Mouse (Mus musculus): ENCODE measurements around the gene Fos. TPM values are rescaled to one million over a fixed set of nuclear protein-coding genes. Genes with fewer than 3 reads are reported as not detected.

Fos gene
- polyA plus RNA-seq, 1 experiment from 2014 or later = 5.4 TPM

DNA sequence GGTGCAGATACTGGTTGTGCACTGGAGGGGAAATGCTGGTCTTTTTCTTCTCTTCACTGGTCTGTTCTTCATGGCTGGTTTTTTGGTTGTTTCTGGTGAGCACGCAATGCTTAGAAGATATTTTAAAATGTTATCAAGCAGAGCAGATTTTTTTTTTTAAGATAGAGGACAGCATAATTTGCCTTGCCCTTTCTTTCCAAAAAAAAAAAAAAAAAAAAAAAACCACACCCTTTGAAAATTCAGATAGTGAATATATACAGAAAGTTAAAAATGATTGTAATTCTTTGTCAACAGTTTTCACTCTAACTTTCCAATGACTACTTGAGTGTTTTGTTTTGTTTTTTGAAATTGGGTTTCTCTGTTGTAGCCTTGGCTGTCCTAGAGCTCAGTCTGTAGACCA lies 17.3 kb downstream of the Fos start:
- no peak overlapping the region for H3K4me3 ChIP-seq
- H3K36me3 ChIP-seq = no peaks in the 10 kb centered on the region
- H3K9ac ChIP-seq = no peak overlapping the region
- no peaks in the 10 kb centered on the region for H3K27me3 ChIP-seq
- H3K27ac ChIP-seq = no peak overlapping the region
- no peak for ATAC-seq (replicated peaks; ENCODE audit: insufficient number of reproducible peaks, insufficient read depth, low FRiP score, low read depth)
- H3K9me3 ChIP-seq (replicated peaks) = no peaks in the 10 kb centered on the region
- H3K4me1 ChIP-seq (replicated peaks) = peaks cover 16% of the 10 kb centered on the region
- 81% methylated on average over 1 of the region's 1 CpGs for WGBS
- H3K4me2 ChIP-seq = no peak overlapping the region

DNA sequence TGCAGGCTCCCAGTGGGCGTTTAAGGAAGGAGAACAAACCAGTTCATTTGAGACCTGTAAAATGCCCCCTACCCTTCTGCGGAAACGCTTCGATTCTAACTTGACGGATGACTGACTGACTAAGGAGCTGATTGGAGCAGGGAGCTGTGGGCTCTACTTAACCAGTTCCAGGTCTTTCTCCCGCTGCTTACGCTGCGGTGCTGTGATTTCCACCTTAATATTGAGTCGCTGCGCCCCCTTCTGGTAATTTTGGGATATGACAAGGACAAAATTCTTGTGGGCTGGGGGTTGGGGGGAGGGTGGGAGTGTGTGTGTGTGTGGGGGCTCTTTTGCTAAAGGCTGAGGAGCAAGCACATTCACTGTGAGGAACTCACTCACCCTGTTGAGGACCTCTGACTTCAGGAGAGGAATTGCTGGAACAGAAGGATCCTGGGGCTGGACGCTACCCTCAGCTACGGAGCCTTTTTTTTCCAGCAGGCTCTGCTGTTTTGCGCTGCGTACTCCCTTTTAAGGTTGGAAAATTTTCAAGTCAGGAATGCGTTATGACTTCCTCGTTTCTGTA lies 18.5 kb downstream of the Fos start:
- Histone ChIP-seq H3K27ac (no peak overlapping the region), H3K4me2 (peak overlapping the region; percentile 36), H3K36me3 (no peaks in the 10 kb centered on the region), H3K9me3 (replicated peaks) (no peaks in the 10 kb centered on the region), H3K27me3 (no peaks in the 10 kb centered on the region), H3K4me3 (no peak overlapping the region), H3K9ac (no peak overlapping the region), H3K4me1 (replicated peaks) (peaks cover 10% of the 10 kb centered on the region)
- 25% methylated on average over 16 of the region's 16 CpGs for WGBS
- peak; percentile 57; the same call in 1 of the 2 replicates for ATAC-seq (replicated peaks; ENCODE audit: insufficient number of reproducible peaks, insufficient read depth, low FRiP score, low read depth)

DNA sequence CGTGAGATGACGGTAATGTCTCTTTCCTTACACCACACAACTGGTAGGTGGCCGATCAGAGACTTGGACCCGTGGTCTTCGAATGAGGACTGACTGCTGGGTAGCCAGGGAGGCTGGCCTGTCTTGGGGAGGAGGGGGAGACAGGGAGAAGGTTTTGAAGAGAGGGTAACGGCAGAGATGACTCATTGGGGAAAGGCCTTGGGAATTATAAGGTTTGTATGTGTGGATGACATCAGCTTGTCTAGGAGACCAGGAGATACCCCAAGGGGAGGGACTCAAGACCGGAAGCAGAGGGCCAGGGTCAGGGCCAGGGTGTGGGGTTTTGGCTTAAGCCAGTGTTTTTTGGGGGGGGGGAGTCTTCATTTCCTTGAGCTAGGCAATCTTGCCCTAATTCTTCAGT lies 22.6 kb downstream of the Fos start:
- H3K4me3 ChIP-seq = no peak overlapping the region
- ATAC-seq (replicated peaks; ENCODE audit: insufficient number of reproducible peaks, insufficient read depth, low FRiP score, low read depth) = no peak
- no peaks in the 10 kb centered on the region for H3K9me3 ChIP-seq (replicated peaks)
- H3K4me2 ChIP-seq = no peak overlapping the region
- peaks cover 8% of the 10 kb centered on the region for H3K4me1 ChIP-seq (replicated peaks)
- no peak overlapping the region for H3K9ac ChIP-seq
- no peak overlapping the region for H3K27ac ChIP-seq
- no peaks in the 10 kb centered on the region for H3K27me3 ChIP-seq
- H3K36me3 ChIP-seq = no peaks in the 10 kb centered on the region
- WGBS = 68% methylated on average over 7 of the region's 7 CpGs

DNA sequence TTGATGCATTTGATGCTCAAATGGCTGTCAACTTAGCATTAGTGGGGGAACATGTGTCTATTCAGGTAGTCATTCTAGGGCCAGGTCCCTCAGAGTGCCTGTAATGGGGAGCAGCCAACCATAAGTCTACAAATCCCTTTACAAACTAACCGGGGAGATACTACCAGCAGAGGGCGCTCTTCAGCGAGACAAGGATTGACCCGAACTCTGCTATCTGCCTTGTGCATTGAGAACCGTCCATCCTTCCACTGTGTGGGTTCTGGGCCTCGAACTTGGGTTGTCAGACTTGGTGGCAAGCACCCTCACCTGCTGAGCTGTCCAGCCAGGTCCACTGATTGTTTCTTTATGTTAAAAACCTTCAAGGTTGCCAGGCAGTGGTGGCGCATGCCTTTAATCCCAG lies 23.1 kb downstream of the Fos start:
- Histone ChIP-seq H3K4me3 (no peak overlapping the region), H3K27me3 (no peaks in the 10 kb centered on the region), H3K4me1 (replicated peaks) (peaks cover 8% of the 10 kb centered on the region), H3K4me2 (no peak overlapping the region), H3K9me3 (replicated peaks) (no peaks in the 10 kb centered on the region), H3K36me3 (no peaks in the 10 kb centered on the region), H3K27ac (no peak overlapping the region), H3K9ac (no peak overlapping the region)
- ATAC-seq (replicated peaks; ENCODE audit: insufficient number of reproducible peaks, insufficient read depth, low FRiP score, low read depth) = peak; percentile 12; the same call in 1 of the 2 replicates
- 18% methylated on average over 7 of the region's 7 CpGs for WGBS

DNA sequence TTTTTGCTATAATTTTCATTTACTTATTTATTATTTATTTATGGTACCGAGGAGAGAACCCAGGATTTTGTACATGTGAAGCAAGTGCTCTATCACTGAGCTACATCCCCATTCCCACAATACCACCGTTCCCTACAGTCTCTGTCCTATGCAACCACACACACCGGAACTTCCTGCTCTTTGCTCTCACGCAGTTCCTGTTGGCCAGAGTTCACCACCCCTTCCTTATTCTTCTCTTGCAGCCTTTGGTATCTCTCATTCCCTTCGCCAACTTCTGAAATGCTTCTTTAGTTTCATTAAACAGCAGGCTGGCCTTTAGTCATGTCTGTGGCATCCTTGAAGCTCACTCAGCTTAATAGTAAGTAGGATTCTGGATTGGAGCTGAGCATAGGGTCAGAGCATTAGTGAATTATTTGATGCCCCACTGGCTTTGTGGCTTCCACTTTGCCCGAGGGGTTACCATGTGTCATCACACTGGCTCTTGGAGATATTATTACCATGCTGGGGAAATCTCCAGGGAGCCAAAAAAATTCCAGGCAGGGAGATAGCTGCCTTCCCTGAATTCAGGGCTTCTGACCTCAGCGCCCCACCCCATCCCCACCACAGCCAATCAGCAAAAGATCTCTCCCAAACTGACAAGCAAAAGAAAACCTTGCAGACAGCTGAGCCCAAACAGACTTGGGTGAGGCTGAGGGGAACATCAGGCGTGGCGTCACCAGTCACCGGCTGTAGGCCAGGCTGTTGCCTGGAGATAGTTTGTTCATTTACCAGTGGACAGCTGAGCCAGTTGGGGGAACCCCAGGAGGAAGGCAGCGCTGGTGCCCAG lies 23.8 kb downstream of the Fos start:
- Histone ChIP-seq H3K27ac (peak overlapping the region; percentile 26; the same call in 1 of the 2 replicates), H3K4me1 (replicated peaks) (peaks cover 8% of the 10 kb centered on the region), H3K9ac (no peak overlapping the region), H3K4me2 (no peak overlapping the region), H3K4me3 (no peak overlapping the region), H3K9me3 (replicated peaks) (no peaks in the 10 kb centered on the region), H3K36me3 (no peaks in the 10 kb centered on the region), H3K27me3 (no peaks in the 10 kb centered on the region)
- 47% methylated on average over 11 of the region's 11 CpGs for WGBS
- no peak; the same call in 1 of the 2 replicates for ATAC-seq (replicated peaks; ENCODE audit: insufficient number of reproducible peaks, insufficient read depth, low FRiP score, low read depth)

DNA sequence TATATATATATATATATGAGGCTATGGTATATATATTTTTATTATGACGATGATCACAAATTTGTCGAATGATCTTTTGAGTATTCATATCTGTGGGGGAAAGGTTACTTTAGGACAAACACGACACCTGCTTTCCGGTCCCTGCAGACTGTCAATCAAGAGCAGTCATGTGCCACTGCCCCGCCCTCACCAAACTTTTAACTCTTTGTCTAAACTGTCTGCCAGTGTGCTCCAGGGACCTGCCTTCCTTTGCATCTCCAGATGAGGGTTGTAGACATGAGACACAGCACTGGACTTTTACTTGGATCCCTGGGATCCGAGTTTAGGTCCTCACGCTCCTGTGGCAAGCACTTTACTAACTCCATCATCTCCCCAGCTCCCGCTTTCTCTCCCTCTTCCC lies 25.3 kb downstream of the Fos start:
- no peak overlapping the region for H3K4me3 ChIP-seq
- H3K27me3 ChIP-seq = no peaks in the 10 kb centered on the region
- H3K27ac ChIP-seq = no peak overlapping the region
- no peaks in the 10 kb centered on the region for H3K36me3 ChIP-seq
- ATAC-seq (replicated peaks; ENCODE audit: insufficient number of reproducible peaks, insufficient read depth, low FRiP score, low read depth) = no peak
- H3K9me3 ChIP-seq (replicated peaks) = no peaks in the 10 kb centered on the region
- 76% methylated on average over 8 of the region's 8 CpGs for WGBS
- H3K4me2 ChIP-seq = no peak overlapping the region
- H3K9ac ChIP-seq = no peak overlapping the region
- peaks cover 8% of the 10 kb centered on the region for H3K4me1 ChIP-seq (replicated peaks)

DNA sequence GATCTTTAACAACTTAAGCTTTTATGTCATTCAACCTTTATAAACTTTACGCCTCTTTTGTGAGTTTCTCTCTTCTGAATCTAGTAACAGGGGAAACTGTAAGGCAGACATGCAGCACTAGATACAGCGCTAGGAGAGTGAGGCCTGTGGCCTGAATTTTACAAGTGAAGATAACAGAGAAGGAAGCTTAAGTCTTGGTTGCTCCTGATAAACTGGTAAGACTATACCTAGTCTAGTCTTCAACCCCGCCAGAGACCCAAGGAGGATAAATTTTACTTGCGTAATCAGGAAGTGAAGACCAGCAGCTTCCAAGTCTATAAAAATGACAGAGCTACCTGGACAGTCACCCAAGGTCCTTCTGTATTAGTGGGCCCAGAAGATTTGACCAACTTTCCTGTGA lies 29.0 kb downstream of the Fos start:
- H3K4me1 ChIP-seq (replicated peaks) = peaks cover 2% of the 10 kb centered on the region
- H3K9ac ChIP-seq = no peak overlapping the region
- no peak overlapping the region for H3K27ac ChIP-seq
- WGBS = 86% methylated on average over 4 of the region's 4 CpGs
- H3K4me2 ChIP-seq = no peak overlapping the region
- H3K4me3 ChIP-seq = no peak overlapping the region
- no peaks in the 10 kb centered on the region for H3K27me3 ChIP-seq
- H3K9me3 ChIP-seq (replicated peaks) = 0 out of 2 replicates have a peak, but pooled peaks cover 3% of the 10 kb centered on the region
- ATAC-seq (replicated peaks; ENCODE audit: insufficient number of reproducible peaks, insufficient read depth, low FRiP score, low read depth) = no peak
- H3K36me3 ChIP-seq = no peaks in the 10 kb centered on the region

DNA sequence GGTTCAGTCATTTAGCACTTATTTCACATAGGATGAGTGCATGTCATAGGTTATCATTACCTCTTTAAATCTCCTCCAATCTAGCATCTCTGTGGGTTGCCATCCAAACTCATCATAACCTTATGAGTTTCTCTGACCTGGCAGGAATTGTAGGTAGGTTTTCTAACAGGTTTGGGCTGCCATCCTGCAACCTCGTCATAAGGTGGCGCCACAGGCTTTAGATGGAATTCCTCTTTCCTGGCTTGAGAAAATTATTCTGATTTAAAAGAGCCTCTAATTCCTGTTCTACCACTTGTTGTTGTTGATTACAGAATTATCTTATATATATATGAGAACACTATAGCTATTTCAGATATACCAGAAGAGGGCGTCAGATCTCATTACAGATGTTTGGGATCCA lies 34.5 kb downstream of the Fos start:
- 21% methylated on average over 3 of the region's 3 CpGs for WGBS
- H3K36me3 ChIP-seq = no peaks in the 10 kb centered on the region
- no peak overlapping the region for H3K4me3 ChIP-seq
- no peaks in the 10 kb centered on the region for H3K27me3 ChIP-seq
- 0 out of 2 replicates have a peak, but pooled peaks cover 3% of the 10 kb centered on the region for H3K9me3 ChIP-seq (replicated peaks)
- no peak overlapping the region for H3K9ac ChIP-seq
- no peaks in the 10 kb centered on the region for H3K4me1 ChIP-seq (replicated peaks)
- H3K4me2 ChIP-seq = no peak overlapping the region
- no peak for ATAC-seq (replicated peaks; ENCODE audit: insufficient number of reproducible peaks, insufficient read depth, low FRiP score, low read depth)
- no peak overlapping the region for H3K27ac ChIP-seq

DNA sequence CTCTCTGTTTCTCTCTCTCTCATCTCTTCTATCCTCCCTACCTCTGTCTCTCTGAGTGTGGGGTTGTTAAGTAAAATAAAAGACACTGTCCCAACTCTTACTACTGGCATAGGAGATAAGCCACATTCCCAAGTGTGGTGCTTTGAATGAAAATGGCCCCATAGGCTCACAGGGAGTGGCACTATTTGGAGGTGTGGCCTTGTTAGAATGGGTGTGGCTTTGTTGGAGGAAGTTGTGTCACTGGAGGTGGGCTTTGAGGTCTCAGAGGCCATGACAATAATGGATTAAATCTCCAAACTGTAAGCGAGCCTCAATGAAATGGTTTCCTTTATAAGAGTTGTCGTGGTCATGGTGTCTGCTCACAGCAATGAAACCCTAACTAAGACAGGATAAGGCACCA lies 36.3 kb downstream of the Fos start:
- 0 out of 2 replicates have a peak, but pooled peaks cover 2% of the 10 kb centered on the region for H3K9me3 ChIP-seq (replicated peaks)
- ATAC-seq (replicated peaks; ENCODE audit: insufficient number of reproducible peaks, insufficient read depth, low FRiP score, low read depth) = no peak
- no peak overlapping the region for H3K9ac ChIP-seq
- WGBS = 91% methylated on average over 2 of the region's 2 CpGs
- H3K36me3 ChIP-seq = no peaks in the 10 kb centered on the region
- H3K4me3 ChIP-seq = no peak overlapping the region
- no peaks in the 10 kb centered on the region for H3K27me3 ChIP-seq
- H3K4me1 ChIP-seq (replicated peaks) = no peaks in the 10 kb centered on the region
- no peak overlapping the region for H3K4me2 ChIP-seq
- H3K27ac ChIP-seq = no peak overlapping the region

DNA sequence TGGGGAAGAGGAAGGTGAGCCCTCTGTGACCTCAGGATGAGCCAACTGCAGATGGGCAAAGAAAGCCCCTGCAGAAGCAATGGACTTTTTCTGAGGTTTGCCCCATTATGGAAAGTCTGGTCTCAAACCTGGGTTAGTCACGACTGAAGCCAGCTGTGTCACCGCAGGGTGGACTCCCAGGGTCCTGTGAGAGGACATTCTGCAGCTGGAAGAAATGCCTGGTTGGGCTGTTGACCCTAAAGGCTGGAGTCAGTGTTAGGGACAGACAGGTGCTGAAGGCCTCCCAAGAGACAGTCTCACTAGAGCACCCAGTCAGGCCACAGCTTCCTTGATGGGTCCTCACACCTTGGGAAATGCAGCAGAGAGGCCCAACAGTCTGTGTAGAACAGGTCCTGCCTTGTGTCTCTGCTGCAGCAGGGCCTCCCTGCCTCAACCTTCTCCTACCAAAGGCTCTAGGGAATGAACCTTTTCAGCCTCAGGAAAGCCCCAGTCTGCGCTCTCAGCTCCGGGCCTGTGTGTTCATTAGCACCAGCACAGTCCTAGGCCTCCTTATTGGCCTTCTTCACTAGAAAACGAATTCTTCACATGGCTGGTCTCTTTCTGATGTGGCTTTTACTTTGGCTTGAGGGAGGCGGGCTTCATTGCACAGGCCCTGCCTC lies 40.2 kb downstream of the Fos start:
- Histone ChIP-seq H3K27me3 (no peaks in the 10 kb centered on the region), H3K27ac (no peak overlapping the region), H3K4me1 (replicated peaks) (no peaks in the 10 kb centered on the region), H3K4me3 (no peak overlapping the region), H3K4me2 (no peak overlapping the region), H3K9me3 (replicated peaks) (no peaks in the 10 kb centered on the region), H3K9ac (no peak overlapping the region), H3K36me3 (no peaks in the 10 kb centered on the region)
- no peak for ATAC-seq (replicated peaks; ENCODE audit: insufficient number of reproducible peaks, insufficient read depth, low FRiP score, low read depth)
- 80% methylated on average over 6 of the region's 6 CpGs for WGBS

DNA sequence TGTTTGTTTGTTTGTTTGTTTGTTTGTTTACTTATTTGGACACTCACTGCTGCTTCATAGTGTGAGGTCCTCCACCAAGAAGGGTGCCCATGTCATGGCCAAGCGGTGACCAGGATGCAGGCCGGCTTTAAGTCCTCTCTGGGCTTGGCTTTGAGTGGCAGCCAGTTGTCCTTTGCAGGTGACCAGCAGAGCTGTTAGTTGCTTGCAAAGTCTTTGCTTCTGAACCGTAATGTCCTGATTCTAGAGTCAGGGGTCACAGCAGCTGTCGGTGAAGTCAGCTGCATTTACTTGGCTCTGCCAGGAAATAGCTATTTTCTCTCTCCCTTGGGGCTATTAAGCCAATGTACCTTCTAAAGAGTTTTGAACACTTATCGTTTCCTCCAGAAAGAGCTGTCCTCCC lies 41.3 kb downstream of the Fos start:
- no peak overlapping the region for H3K9ac ChIP-seq
- no peaks in the 10 kb centered on the region for H3K9me3 ChIP-seq (replicated peaks)
- H3K4me1 ChIP-seq (replicated peaks) = no peaks in the 10 kb centered on the region
- no peak overlapping the region for H3K4me2 ChIP-seq
- H3K36me3 ChIP-seq = no peaks in the 10 kb centered on the region
- WGBS = 70% methylated on average over 5 of the region's 5 CpGs
- H3K4me3 ChIP-seq = no peak overlapping the region
- ATAC-seq (replicated peaks; ENCODE audit: insufficient number of reproducible peaks, insufficient read depth, low FRiP score, low read depth) = no peak
- H3K27ac ChIP-seq = no peak overlapping the region
- H3K27me3 ChIP-seq = no peaks in the 10 kb centered on the region

Measured in heart, embryonic 15.5 days (tissue).